Mouse (Mus musculus) MEL (cell line): ENCODE measurements around the gene Sv2b.

ENCODE experiments used
- CTCF ChIP-seq, 3 experiments: IDR thresholded peaks in 2 of 3; conservative IDR thresholded peaks in 1 of 3; 2 replicates each; pipeline ENCODE4 v1.5.1; 2011 to 2012; ENCODE audit warnings: low read length in 3 of 3, low read depth in 2 of 3, mild to moderate bottlenecking in 2 of 3, improper control_type of control experiment in 1 of 3, inconsistent platforms in 1 of 3, mixed read lengths in 1 of 3, moderate library complexity in 1 of 3; ENCODE audit not compliant: control insufficient read depth in 1 of 3, insufficient read depth in 1 of 3, poor library complexity in 1 of 3, severe bottlenecking in 1 of 3
- MAZ ChIP-seq: IDR thresholded peaks from 2 replicates; pipeline ENCODE4 v1.6.1; 2012; ENCODE audit warnings: low read depth, mild to moderate bottlenecking, inconsistent platforms, low read length, improper control_type of control experiment

DNA sequence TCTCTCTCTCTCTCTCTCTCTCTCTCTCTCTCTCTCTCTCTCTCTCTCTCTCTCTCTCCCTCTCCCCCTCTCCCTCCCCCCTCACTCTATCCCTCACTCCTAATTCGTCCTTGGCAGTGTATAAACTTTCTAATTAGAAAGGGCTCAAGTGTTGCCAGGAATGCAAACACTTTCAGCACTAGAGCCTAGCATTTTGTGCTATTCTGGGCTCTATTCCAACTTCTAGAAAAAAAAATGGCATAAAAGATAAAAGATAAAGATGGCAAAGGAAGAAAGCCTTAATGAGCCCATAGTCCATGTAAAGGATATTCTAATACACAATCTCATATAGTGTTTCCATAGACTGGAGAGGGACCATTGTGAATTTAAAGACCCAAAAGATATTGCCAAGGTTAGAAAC is 88.3 kb downstream of the Sv2b start:
- TF ChIP-seq CTCF (IDR thresholded peaks at IDR 0.05 in 2 of 3, conservative IDR thresholded peaks at IDR 0.05 in 1 of 3; ENCODE audit: control insufficient read depth in 1 of 3, insufficient read depth in 1 of 3, low read depth in 2 of 3, low read length in 3 of 3, poor library complexity in 1 of 3, severe bottlenecking in 1 of 3) (no peak), MAZ (no peak)
